Mouse (Mus musculus): ENCODE measurements around the gene Nfatc3. TPM values are rescaled to one million over a fixed set of nuclear protein-coding genes. Genes with fewer than 3 reads are reported as not detected.
"Not testable (repeated sequence)": the region's sequence is repeated elsewhere in the genome, so short reads cannot be mapped to it uniquely, and the experiment has no call there.

Nfatc3 gene
- 6.6 TPM in 2 replicates for polyA plus RNA-seq (2016; fragmentation: Nextera tagmentation; extraction: Ambion mirVana)

- H3K4me1 ChIP-seq: peaks cover 34% of the 10 kb centered on the region
- H3K27me3 ChIP-seq (ENCODE audit: poor library complexity, severe bottlenecking): no peaks in the 10 kb centered on the region
- WGBS: 1% methylated on average over 52 of the region's 52 CpGs
- peak; percentile 94 for DNase-seq (ENCODE audit: extremely low spot score, low spot score)
- H3K36me3 ChIP-seq (replicated peaks): peaks cover 8% of the 10 kb centered on the region
- H3K27ac ChIP-seq: peak within 1 kb of the TSS; percentile 96
- H3K9me3 ChIP-seq: no peaks in the 10 kb centered on the region
- peak within 1 kb of the TSS; percentile 88 for H3K4me3 ChIP-seq
Measured at GRCm38 (mm10) chr8:106058731-106059612, at the start of gene Nfatc3. TSS of gene Nfatc3 (plus strand) at chr8:106058840.

- H3K27ac ChIP-seq: peak overlapping the region; percentile 93
Measured at GRCm38 (mm10) chr8:106010748-106011642, 47.6 kb upstream of the Nfatc3 start.

GRCm38 (mm10) chr8:106011643-106011986 lies 47.0 kb upstream of the Nfatc3 start, which contains the start of gene Ddx28:
TSS of gene Ddx28 (minus strand) at chr8:106011882.
- Histone ChIP-seq H3K4me1 (peaks cover 25% of the 10 kb centered on the region), H3K36me3 (replicated peaks) (peaks cover 29% of the 10 kb centered on the region), H3K4me3 (peak within 1 kb of the TSS; percentile 87), H3K9me3 (no peaks in the 10 kb centered on the region), H3K27me3 (ENCODE audit: poor library complexity, severe bottlenecking) (no peaks in the 10 kb centered on the region), H3K27ac (peak within 1 kb of the TSS; percentile 93)
- DNase-seq (ENCODE audit: extremely low spot score, low spot score): no peak
- WGBS: 3% methylated on average over 6 of the region's 6 CpGs

More at GRCm38 (mm10) chr8:106010748-106011642, 47.6 kb upstream of the Nfatc3 start:
- peaks cover 25% of the 10 kb centered on the region for H3K36me3 ChIP-seq (replicated peaks)
- H3K27me3 ChIP-seq (ENCODE audit: poor library complexity, severe bottlenecking): no peaks in the 10 kb centered on the region
- H3K4me1 ChIP-seq: peaks cover 25% of the 10 kb centered on the region
- whole genome bisulfite sequencing: 2% methylated on average over 74 of the region's 74 CpGs
- H3K4me3 ChIP-seq: peak overlapping the region; percentile 87
- H3K9me3 ChIP-seq: no peaks in the 10 kb centered on the region
- DNase-seq (ENCODE audit: extremely low spot score, low spot score): peak; percentile 91

GRCm38 (mm10) chr8:106012203-106012602 lies 46.4 kb upstream of the Nfatc3 start:
- DNase-seq (ENCODE audit: extremely low spot score, low spot score); H3K27me3 ChIP-seq (ENCODE audit: poor library complexity, severe bottlenecking); H3K9me3 ChIP-seq; H3K27ac ChIP-seq: not testable (repeated sequence)
- Histone ChIP-seq H3K36me3 (replicated peaks) (peaks cover 34% of the 10 kb centered on the region), H3K4me1 (peaks cover 25% of the 10 kb centered on the region), H3K4me3 (peak overlapping the region; percentile 87)
- 83% methylated on average over 8 of the region's 8 CpGs for WGBS

GRCm38 (mm10) chr8:106016284-106016683 lies 42.4 kb upstream of the Nfatc3 start:
- Histone ChIP-seq H3K4me3 (no peak overlapping the region), H3K9me3 (no peaks in the 10 kb centered on the region), H3K36me3 (replicated peaks) (peaks cover 40% of the 10 kb centered on the region), H3K27ac (no peak overlapping the region), H3K27me3 (ENCODE audit: poor library complexity, severe bottlenecking) (no peaks in the 10 kb centered on the region), H3K4me1 (peaks cover 8% of the 10 kb centered on the region)
- WGBS: 91% methylated on average over 6 of the region's 6 CpGs
- no peak for DNase-seq (ENCODE audit: extremely low spot score, low spot score)

- H3K9me3 ChIP-seq: no peaks in the 10 kb centered on the region
- H3K4me1 ChIP-seq: peaks cover under 1% of the 10 kb centered on the region; the same call in 1 of the 2 replicates
- H3K36me3 ChIP-seq (replicated peaks): peaks cover 43% of the 10 kb centered on the region
- H3K27me3 ChIP-seq (ENCODE audit: poor library complexity, severe bottlenecking): no peaks in the 10 kb centered on the region
- DNase-seq (ENCODE audit: extremely low spot score, low spot score): no peak
- no peak overlapping the region for H3K4me3 ChIP-seq
- H3K27ac ChIP-seq: no peak overlapping the region
- WGBS: 95% methylated on average over 7 of the region's 7 CpGs
Measured at GRCm38 (mm10) chr8:106017130-106017529, 41.5 kb upstream of the Nfatc3 start.

GRCm38 (mm10) chr8:106018039-106018438 lies 40.6 kb upstream of the Nfatc3 start:
- WGBS: 90% methylated on average over 3 of the region's 3 CpGs
- Histone ChIP-seq H3K9me3 (no peaks in the 10 kb centered on the region), H3K27me3 (ENCODE audit: poor library complexity, severe bottlenecking) (no peaks in the 10 kb centered on the region), H3K27ac (no peak overlapping the region), H3K4me3 (no peak overlapping the region), H3K36me3 (replicated peaks) (peaks cover 43% of the 10 kb centered on the region), H3K4me1 (no peaks in the 10 kb centered on the region)
- no peak for DNase-seq (ENCODE audit: extremely low spot score, low spot score)

- H3K27ac ChIP-seq: no peak overlapping the region
- H3K36me3 ChIP-seq (replicated peaks): peaks cover 43% of the 10 kb centered on the region
- no peak overlapping the region for H3K4me3 ChIP-seq
- H3K4me1 ChIP-seq: no peaks in the 10 kb centered on the region
- DNase-seq (ENCODE audit: extremely low spot score, low spot score): peak; percentile 64
- H3K27me3 ChIP-seq (ENCODE audit: poor library complexity, severe bottlenecking): no peaks in the 10 kb centered on the region
- H3K9me3 ChIP-seq: no peaks in the 10 kb centered on the region
Measured at GRCm38 (mm10) chr8:106022483-106022882, 36.2 kb upstream of the Nfatc3 start.

- DNase-seq (ENCODE audit: extremely low spot score, low spot score): no peak
- Histone ChIP-seq H3K4me3 (no peak overlapping the region), H3K36me3 (replicated peaks) (peaks cover 27% of the 10 kb centered on the region), H3K9me3 (no peaks in the 10 kb centered on the region), H3K4me1 (no peaks in the 10 kb centered on the region), H3K27ac (no peak overlapping the region), H3K27me3 (ENCODE audit: poor library complexity, severe bottlenecking) (no peaks in the 10 kb centered on the region)
- 92% methylated on average over 10 of the region's 10 CpGs for WGBS
Measured at GRCm38 (mm10) chr8:106038721-106039120, 19.9 kb upstream of the Nfatc3 start.

- Histone ChIP-seq H3K4me1 (no peaks in the 10 kb centered on the region), H3K4me3 (no peak overlapping the region), H3K27ac (no peak overlapping the region), H3K9me3 (no peaks in the 10 kb centered on the region), H3K27me3 (ENCODE audit: poor library complexity, severe bottlenecking) (no peaks in the 10 kb centered on the region), H3K36me3 (replicated peaks) (peaks cover 26% of the 10 kb centered on the region)
- WGBS: 83% methylated on average over 4 of the region's 4 CpGs
- no peak for DNase-seq (ENCODE audit: extremely low spot score, low spot score)
Measured at GRCm38 (mm10) chr8:106039605-106040004, 19.0 kb upstream of the Nfatc3 start.

GRCm38 (mm10) chr8:106040218-106040617 lies 18.4 kb upstream of the Nfatc3 start:
- H3K4me3 ChIP-seq: no peak overlapping the region
- H3K4me1 ChIP-seq: no peaks in the 10 kb centered on the region
- DNase-seq (ENCODE audit: extremely low spot score, low spot score): no peak
- peaks cover 30% of the 10 kb centered on the region for H3K36me3 ChIP-seq (replicated peaks)
- H3K9me3 ChIP-seq: no peaks in the 10 kb centered on the region
- no peaks in the 10 kb centered on the region for H3K27me3 ChIP-seq (ENCODE audit: poor library complexity, severe bottlenecking)
- 87% methylated on average over 4 of the region's 4 CpGs for WGBS
- no peak overlapping the region for H3K27ac ChIP-seq

- Histone ChIP-seq H3K4me1 (no peaks in the 10 kb centered on the region), H3K9me3 (no peaks in the 10 kb centered on the region), H3K27ac (no peak overlapping the region), H3K4me3 (no peak overlapping the region), H3K27me3 (ENCODE audit: poor library complexity, severe bottlenecking) (no peaks in the 10 kb centered on the region), H3K36me3 (replicated peaks) (peaks cover 36% of the 10 kb centered on the region)
- 96% methylated on average over 2 of the region's 2 CpGs for WGBS
- no peak for DNase-seq (ENCODE audit: extremely low spot score, low spot score)
Measured at GRCm38 (mm10) chr8:106043055-106043454, 15.6 kb upstream of the Nfatc3 start.

All from forebrain, embryonic 10.5 days (tissue).